Mouse (Mus musculus) urinary bladder, postnatal 25 days (tissue): ENCODE measurements around the gene Abcg4.
"Not testable (repeated sequence)": the region's sequence is repeated elsewhere in the genome, so short reads cannot be mapped to it uniquely, and the experiment has no call there.

ENCODE experiments used
- DNase-seq: peaks from one replicate; pipeline ENCODE4 v3.0.0; 2022; ENCODE audit warnings: low spot score

The Abcg4 gene

DNA sequence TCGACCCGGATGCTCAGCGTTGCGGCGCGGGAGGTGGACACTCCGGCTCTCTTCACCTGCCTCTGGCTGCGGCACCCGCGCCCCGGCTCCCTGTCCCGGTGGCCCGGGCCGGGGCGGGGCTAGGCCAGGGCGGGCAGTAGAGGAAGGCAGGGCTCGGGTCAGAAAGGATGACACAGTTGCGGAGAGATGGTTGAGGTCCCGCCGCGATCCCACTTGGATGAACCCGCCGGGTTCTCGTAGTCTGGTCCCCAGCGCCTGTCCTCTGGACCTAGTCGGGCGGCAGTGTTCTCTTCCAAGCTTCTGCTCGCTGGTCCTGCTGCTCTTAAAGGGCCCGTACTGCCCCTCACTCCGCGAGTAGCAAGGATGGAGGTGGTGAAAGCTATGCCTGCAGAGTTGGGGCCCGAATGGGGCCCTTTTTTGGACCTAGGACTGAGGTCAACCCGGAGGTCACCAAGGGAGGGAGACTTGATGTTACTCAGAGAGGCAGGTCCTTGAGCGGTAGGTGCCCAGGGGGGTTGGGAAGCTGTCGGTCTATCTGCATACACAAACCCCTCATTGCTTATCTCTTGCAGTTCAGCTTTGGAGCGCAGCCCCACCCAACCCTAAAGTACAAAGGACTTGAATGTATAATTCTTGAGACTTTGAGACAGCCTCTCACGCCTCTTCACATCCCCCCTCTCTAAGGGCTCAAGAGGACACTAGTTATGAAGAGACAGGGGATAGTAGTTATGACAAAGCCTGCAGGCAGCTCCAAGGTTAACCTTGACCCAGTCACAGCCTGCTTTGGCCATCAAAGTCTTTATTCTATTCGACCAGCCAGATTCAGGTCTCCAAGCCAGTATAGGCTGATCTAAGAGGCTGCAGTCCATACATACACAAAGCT lies at the start of gene Abcg4:
Gene Abcg4, minus strand, starts transcription at position 540 of the 883 bp plus-strand sequence.
- DNase-seq, result no peak

DNA sequence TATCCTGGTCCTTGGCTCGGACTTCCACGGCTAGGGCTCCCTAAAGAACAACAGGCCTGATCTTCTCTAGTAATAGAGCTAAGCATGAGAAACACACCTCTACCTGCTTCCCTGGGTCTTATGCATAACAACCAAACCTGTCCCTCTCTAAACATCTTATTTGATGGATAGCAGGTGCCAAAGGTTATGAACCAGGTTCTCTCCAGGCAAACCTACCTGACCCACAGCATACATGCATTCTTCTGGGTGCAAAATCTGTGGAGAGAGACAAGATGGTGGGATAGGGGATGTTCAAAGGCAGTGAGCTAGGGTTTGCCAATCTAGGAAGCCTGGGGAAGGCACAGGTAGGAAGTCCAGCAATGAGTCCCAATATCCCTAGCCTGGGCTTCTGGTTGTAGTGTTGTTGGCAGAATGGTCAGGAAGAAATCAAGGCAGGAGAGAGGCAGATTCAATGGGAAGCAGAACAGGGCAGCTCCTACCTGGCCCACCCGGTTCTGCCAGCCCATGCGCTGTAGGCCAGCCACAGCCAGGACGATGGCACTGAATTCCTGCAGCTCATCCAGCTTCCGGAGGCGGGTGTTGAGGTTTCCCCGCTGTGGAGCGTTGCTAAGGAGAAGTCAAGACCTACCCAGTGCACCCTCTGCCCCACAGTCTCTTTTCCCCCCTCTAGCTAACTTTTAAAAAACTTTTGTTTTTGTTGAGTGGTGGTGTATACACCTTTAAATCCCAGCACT lies 49.2 kb upstream of the Abcg4 start:
- DNase-seq, result no peak

DNA sequence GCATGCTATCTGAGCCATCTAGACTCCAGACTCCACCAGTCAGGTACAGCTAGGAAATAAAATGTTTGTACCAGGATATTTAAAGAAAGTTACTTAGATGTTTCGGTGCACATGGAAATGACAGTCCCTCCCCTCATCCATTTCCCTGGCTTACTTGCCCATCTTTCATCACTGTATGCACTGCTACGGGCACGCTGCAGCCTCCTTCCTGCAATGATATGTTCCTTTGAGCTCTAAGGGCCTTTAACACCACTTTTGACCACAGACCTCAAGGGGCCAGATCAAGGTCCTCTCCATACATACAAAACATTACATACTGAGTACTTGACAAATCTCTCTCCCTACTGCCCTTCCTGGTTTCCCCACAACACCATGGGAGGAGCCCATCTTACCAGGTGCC lies 48.5 kb upstream of the Abcg4 start:
- no peak for DNase-seq

DNA sequence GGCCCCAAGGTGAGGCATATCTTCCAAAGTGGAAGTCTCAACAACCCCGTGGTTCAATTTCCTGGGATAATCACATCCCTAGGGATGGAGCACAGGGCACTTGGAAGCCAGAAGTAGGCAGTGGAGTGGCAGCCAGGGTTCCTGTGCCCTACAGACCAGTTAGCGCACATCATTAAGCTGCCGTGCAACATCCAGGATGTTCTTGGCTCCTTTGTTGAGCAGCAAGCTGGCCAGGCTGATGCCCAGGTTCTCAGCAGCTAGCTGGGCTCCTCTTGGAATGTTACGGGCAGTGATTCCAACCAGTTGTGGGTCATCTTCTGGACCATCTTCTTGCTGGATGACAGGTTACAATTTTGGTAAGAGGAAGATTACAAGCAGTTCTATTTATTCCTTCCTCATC lies 48.1 kb upstream of the Abcg4 start:
- not testable (repeated sequence) for DNase-seq

DNA sequence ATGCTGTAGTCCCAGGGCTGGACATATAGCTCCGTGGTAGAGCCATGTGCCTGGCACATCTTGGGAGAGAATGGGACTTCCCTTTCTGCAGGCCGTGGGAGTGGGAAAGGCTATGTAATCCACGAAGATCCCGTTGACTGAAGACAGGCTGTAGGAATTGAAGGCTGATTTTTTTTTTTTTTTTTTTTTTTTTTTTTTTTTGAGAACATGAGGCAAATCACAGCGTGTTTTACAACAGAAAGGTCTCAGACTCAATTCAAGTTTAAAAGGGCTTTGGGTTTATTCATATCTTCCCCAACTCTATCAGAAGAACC lies 47.6 kb upstream of the Abcg4 start:
- no peak for DNase-seq

DNA sequence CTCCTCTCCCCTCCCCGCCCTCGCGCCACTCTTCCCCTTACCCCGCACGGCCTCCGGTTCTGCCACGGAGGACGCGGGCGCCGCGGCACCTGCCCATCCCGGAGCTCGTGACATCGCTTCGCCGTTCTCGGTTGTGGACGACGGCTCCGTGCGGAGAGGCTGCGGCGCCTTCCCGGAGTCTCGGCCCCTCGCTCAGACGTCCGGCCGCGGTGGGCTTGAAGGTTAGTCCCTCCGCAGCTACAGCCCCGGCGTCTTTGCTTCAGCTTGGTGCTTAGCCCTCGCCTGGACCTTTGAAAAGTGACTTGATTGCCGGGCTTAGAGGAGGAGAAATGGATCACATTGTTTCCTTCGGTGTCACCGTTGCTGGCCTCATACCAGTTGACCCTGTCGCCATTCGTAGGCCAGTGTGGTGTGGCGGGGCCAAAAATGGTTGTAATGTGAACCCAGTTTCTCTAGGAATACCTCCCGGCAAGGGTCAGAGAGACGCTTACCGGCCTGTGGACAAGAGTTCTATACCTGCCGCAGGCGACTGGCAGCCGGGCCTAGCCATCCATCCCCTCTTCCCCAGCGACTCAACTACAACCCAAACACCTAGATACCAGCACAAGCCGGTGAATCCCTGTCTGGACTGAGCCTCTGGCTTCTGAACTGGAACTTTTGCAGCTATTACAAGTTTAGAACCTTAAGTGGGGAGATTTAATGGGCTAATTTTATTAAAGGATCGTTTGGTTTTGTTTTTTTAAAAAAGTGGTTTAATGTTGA lies 47.1 kb upstream of the Abcg4 start:
- peak; percentile 33 for DNase-seq

DNA sequence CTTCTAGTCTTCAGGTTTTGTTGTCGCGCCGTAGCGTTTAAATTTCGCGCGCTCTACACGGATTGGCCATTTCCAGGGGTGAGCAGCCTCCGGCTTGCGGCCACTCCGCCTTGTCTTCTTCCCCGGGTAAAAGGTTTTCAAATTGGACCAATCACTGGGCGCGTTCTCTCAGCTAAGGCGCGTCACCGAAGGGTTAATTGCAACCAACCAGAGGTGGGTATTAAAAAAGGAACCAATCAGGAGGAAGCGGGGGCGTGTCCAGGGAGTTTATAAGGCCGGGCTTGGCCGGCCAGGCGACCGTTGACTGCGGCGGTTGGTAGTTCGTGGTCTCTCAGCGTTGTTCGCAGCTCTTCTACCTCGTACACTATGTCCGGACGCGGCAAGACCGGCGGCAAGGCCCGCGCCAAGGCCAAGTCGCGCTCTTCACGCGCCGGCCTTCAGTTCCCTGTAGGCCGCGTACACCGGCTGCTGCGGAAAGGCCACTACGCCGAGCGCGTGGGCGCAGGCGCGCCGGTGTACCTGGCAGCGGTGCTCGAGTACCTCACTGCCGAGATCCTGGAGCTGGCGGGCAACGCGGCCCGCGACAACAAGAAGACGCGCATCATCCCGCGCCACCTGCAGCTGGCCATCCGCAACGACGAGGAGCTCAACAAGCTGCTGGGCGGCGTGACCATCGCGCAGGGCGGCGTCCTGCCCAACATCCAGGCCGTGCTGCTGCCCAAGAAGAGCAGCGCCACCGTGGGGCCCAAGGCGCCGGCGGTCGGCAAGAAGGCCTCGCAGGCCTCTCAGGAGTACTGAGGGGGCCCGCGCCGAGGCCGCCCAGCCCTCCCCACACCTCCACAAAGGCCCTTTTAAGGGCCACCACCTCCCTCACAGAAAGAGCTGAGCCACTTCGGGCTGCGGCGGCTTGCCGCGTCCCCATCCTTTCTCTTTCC lies 46.2 kb upstream of the Abcg4 start, which contains the start of gene H2afx:
Gene H2afx, plus strand, starts transcription at position 299 of the 935 bp plus-strand sequence.
- DNase-seq, result peak; percentile 95

DNA sequence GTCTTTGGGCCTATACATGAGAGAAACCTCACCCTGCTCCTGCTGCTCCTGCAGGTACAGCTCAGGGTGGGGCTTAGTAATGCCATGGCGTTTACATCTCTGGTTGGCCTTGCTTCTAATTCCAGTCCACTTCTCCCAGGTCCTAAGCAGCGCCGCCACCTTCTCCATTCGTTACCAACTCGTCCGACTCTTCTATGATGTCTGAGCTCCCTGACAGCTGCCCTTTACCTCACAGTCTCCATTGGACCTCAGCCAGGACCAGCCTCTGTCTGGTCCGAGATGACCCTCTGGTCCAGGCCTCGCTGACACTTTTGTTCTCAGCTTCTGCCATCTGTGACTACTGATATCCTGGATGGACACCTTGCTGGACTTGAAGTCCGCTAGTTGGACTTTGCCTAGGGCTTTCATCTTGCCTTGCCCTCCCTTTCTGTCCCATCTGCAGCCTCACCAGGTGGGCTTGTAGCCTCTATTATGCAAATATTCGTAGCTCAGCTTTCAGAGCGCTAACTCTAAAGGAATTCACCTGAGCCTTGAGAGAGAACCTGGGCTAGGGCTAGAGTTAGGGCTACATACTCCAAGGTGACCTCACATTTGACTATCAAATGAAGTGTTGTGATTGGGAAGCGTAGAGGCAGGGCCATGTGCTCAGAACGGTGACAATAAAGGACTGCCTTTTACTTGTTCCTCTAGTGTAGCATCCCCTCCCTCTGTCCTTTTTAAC lies 44.7 kb upstream of the Abcg4 start:
- no peak for DNase-seq

DNA sequence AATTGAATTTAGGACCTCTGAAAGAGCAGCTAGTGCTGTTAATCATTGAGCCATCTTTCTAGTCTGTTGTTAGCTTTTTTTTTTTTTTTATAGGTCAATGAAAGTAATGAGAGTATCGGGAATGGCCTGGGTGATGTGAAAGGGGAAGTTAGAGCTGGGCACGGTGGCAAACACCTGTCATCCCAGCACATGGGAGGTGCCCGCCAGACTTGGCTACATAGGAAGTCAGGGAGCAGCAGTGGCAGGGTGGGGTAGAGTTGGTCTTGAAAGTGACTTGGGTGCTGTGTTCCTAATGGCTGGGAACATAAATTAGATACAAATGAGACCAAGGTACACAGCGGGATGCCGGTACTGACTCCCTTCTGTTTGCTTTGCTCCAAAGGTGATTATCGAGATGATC lies 42.3 kb upstream of the Abcg4 start:
- no peak for DNase-seq

DNA sequence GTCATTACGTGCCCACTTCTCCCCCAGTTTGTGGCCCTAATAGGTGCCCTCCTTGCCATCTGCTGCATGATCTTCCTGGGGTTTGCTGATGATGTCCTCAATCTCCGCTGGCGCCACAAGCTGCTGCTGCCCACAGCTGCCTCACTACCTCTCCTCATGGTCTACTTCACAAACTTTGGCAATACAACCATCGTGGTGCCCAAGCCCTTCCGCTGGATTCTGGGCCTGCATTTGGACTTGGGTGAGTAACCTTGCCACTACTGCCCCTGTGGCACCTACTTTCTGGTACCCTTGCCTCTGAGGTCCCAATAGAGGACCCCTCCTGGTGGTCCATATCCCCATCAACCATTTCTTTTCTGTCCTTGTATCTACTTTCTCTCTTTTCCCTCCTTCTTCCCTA lies 39.5 kb upstream of the Abcg4 start:
- no peak for DNase-seq

DNA sequence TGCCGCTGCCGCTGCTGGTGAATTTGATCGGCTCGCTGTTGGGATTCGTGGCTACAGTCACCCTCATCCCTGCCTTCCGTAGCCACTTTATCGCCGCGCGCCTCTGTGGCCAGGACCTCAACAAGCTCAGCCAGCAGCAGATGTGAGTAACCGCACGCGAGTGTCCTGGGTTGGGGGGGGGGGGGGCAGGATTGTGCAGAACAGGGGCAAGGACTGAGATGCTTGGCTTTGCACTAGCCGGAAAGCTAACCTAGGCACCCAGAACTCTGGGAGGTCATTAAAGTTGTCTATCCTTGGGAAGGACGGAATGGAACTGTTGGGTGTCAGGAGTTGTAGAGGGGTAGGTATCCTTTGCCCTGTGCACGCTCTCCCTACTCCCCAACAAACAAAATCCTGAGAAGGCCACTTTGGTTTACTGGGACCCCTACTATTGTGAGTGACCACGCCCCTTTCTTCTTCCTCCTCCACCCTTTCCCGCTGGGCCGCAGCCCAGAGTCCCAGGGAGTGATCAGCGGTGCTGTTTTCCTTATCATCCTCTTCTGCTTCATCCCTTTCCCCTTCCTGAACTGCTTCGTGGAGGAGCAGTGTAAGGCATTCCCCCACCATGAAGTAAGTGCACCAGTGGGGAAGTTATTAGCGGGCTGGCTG lies 38.8 kb upstream of the Abcg4 start:
- DNase-seq, result peak; percentile 27

DNA sequence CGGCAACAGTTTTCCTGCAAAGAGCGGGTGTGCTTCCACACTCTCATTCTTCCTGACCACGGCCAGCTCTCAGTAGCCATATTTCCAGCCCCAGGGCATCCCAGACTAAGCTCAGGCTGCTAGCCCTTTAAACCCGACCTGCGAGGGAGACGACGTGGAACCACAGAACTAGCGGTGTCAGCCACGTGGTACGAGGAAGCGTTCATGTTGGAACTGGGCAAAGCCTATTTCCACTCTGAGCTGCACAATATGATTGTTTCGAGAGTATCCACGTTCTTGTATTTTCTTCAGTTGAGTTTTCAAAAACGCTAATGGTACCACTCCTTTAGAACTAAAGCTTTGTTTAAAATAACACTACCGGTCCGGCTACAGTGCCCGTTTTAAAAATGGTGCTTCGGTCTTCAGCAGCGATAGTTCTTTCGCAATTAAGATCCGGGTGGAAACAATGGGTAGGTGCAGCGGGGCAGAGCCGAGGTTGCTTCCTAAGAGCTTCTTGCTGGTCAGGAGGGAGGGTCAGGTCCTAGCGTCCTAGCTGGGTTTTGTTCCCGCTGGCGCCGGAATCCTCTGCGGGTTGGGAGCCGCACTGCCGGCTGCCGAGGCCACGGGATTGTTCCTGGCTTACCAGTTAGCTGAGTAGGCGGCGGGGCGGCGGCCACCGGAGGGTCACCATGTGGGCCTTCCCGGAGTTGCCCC lies 38.1 kb upstream of the Abcg4 start:
- peak; percentile 60 for DNase-seq

DNA sequence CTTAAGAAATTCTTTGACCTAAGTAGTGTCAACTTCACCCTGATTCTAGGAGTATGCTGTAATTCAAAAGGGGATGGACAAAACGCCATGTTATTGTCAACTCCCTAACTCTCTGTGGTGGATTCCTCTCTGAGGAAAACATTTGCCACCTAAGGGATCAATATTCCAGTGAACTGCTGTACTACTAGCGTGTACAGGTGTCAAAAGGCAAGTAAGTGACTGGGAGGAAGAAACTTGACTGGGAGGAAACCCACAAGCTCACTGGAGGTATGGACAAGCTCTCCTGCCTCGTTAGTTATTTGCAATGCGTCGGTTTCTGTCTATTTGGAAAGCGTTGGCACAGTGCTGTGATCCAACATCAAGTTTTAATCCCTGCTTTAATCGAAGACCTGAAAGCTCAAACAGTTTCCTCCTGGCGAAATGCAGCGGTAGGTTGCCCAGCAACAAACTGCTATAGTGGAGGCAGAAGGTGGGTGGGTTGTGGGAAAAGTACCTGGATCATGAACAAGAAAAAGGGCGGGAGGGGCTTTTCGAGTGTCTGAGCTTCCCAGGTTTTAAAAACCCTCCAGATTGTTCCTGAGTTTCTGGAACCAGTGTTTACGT lies 37.5 kb upstream of the Abcg4 start, which contains the start of gene Dpagt1:
Gene Dpagt1, plus strand, starts transcription at position 252 of the 603 bp plus-strand sequence.
- no peak for DNase-seq

DNA sequence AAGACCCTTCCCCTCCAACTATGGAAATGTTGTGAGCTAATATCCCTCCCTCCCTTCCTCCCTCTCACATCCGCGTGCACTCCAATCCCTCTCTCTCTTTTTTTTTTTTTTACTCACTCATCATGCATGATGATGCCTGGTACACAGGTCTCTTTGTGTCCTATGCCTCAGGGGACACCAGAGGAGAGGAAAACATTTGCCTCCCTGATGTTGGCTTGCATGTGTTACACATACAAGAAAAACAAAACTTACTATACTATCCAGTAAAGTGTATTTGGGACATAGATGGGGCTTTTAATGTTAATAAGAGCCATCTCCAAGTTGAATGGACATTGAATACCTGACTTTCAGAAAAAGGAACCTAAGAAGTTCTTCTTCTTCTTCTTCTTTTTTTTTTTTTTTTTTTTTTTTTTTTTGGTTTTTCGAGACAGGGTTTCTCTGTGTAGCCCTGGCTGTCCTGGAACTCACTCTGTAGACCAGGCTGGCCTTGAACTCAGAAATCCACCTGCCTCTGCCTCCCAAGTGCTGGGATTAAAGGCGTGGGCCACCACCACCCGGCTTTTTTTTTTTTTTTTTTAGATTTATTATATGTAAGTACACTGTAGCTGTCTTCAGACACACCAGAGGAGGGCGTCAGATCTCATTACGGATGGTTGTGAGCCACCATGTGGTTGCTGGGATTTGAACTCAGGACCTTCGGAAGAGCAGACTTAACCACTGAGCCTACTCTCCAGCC lies 36.8 kb upstream of the Abcg4 start:
- not testable (repeated sequence) for DNase-seq

DNA sequence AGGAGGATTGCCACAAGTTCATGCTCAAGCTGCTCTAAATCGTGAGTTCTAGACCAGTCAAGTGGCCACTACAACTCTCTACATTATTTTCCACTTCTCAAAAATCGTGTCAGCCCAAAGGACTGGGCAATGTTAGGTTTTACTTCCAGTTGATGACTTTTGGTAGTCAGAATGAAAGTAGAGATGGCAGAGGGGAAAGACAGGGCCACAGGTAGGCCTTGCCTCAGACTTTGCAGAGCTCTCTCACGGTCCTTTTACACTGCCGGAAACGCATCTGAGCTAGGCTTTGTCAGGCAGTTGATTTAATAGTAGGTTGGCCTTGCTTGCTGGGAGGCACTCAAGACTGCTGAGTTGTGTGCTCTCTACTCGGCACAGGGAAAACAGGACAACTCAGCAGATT lies 35.7 kb upstream of the Abcg4 start:
- no peak for DNase-seq

DNA sequence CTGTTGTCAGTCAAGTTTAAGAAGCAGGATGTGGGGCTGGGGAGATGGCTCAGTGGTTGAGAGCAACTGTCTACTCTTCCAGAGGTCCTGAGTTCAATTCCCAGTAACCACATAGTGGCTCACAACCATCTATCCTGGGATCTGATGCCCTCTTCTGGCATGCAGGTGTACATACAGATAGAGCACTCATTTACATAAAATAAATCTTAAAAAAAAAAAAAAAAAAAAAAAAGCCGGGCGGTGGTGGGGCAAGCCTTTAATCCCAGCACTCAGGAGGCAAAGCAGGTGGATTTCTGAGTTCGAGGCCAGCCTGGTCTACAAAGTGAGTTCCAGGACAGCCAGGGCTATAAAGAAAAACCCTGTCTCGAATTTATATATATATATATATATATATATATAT lies 35.2 kb upstream of the Abcg4 start:
- DNase-seq, result not testable (repeated sequence)

DNA sequence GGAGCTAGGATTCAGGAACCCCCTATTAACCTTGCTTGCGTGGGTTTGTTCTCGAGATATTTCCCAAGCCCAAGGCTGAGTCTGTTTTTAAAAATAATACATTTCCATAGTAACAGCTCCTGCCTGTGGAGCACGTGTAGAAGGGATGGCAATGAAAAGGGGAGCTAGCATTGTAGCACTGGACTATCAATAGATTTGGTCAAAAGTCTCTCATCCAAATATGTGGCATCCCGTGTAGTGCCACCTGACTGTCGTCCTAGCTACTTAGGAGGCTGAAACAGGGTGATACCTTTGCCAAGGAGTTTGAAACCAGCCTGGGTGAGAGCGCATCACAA lies 32.4 kb upstream of the Abcg4 start:
- DNase-seq, result no peak
